Mouse (Mus musculus): ENCODE measurements around the gene Dtd1. TPM values are rescaled to one million over a fixed set of nuclear protein-coding genes. Genes with fewer than 3 reads are reported as not detected.

Dtd1 gene
- polyA plus RNA-seq, 1 experiment from 2014 or later: 144 TPM

Small RNA genes lying within 50 kb of the gene (microRNA-seq; reads per million reads assigned to microRNA genes)
- gene Gm24823: not detected

Other genes starting within 250 kb of the Dtd1 start
- 23.2 and 29.5 TPM in 2 replicates for gene Kat14, start 230.9 kb upstream of the Dtd1 start, polyA plus RNA-seq (2015; fragmentation: Nextera tagmentation; extraction: Ambion mirVana)
- gene Pet117, start 230.9 kb upstream of the Dtd1 start, polyA plus RNA-seq (2015; fragmentation: Nextera tagmentation; extraction: Ambion mirVana): 1.3 and 2.2 TPM in 2 replicates
- 18.2 and 20.1 TPM in 2 replicates for gene Dzank1, start 72.5 kb upstream of the Dtd1 start, polyA plus RNA-seq (2015; fragmentation: Nextera tagmentation; extraction: Ambion mirVana)
- gene Polr3f, start 72.2 kb upstream of the Dtd1 start, polyA plus RNA-seq (2015; fragmentation: Nextera tagmentation; extraction: Ambion mirVana): 21.5 and 23.9 TPM in 2 replicates
- 53.8 and 54.5 TPM in 2 replicates for gene Rbbp9, start 49.0 kb upstream of the Dtd1 start, polyA plus RNA-seq (2015; fragmentation: Nextera tagmentation; extraction: Ambion mirVana)
- 67.1 and 70.9 TPM in 2 replicates for gene Sec23b, start 43.7 kb upstream of the Dtd1 start, polyA plus RNA-seq (2015; fragmentation: Nextera tagmentation; extraction: Ambion mirVana)
- 59.8 and 63.3 TPM in 2 replicates for gene Smim26, start 5.8 kb upstream of the Dtd1 start, polyA plus RNA-seq (2015; fragmentation: Nextera tagmentation; extraction: Ambion mirVana)
- gene Scp2d1, start 223.8 kb downstream of the Dtd1 start, polyA plus RNA-seq (2015; fragmentation: Nextera tagmentation; extraction: Ambion mirVana): not detected in 2 replicates